Mouse (Mus musculus): ENCODE data around the gene Ptgr1. TPM values are rescaled to one million over a fixed set of nuclear protein-coding genes. Genes with fewer than 3 reads are reported as not detected.

Ptgr1 gene
- polyA plus RNA-seq, 1 experiment from 2014 or later = 14.1 TPM

DNA sequence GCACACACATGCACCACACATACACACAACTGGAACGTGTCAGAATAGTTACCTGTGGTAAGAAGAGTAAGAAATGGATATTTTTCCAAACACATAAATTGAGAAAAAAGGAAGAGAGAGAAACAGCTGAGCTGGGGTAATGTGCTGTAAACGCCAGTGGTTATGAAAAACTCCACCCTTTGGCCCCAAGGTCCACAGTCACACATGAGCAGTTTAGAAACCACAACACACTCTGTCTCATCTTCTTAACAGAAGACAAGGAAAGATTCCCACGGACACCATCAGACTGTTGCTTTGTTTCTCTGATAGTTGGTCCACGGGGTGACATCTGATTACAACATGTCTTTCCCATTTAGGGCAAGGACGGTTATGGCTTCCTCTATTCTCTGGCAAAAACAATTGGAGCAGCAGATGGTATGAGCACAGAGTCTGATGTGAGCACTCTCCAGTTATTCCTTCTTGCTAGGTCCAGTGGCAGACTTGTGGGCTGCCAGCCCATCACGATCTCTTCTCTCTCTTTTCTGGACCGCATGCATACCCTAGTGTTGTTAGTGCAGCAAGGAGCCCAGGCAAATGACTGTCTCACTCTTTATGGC lies 2.5 kb upstream of the Ptgr1 start:
- Histone ChIP-seq H3K9me3 (replicated peaks) (no peaks in the 10 kb centered on the region), H3K36me3 (no peaks in the 10 kb centered on the region), H3K27ac (no peak overlapping the region), H3K27me3 (replicated peaks) (no peaks in the 10 kb centered on the region), H3K9ac (no peak overlapping the region), H3K4me3 (no peak overlapping the region), H3K4me2 (no peak overlapping the region), H3K4me1 (peaks cover 82% of the 10 kb centered on the region)
- no peak for ATAC-seq
- 55% methylated on average over 7 of the region's 7 CpGs for WGBS (ENCODE audit: insufficient replicate concordance)

DNA sequence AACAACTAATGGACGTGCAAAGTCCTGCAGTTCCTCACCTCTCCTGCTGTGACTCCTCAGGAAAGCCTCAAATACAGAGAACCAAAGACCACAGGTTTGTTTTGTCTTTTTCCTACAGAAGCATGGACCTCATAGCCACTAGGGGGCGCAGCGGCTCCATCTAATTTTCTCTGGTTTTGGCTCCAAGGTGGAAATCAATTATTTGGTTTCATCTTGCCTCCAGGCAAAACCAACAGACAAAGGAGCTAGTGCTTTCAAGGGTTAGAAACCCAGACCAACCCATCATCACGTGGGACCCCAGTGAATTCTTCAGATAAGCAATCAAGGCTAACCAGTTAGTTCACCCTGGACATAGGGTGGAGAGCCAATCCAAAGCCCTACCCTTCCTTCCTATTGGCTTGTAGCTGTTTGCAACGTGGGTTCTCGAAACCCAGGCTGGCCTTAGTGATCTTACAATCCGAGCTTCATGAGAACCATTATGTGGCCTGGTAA lies 1.7 kb downstream of the Ptgr1 start:
- 10% methylated on average over 7 of the region's 7 CpGs for WGBS (ENCODE audit: insufficient replicate concordance)
- no peak overlapping the region; the same call in 1 of the 2 replicates for H3K9ac ChIP-seq
- no peak overlapping the region for H3K4me3 ChIP-seq
- peak overlapping the region; percentile 45 for H3K4me2 ChIP-seq
- no peaks in the 10 kb centered on the region for H3K27me3 ChIP-seq (replicated peaks)
- H3K27ac ChIP-seq = no peak overlapping the region
- H3K4me1 ChIP-seq = peaks cover 46% of the 10 kb centered on the region
- peak; percentile 65 for ATAC-seq
- no peaks in the 10 kb centered on the region for H3K9me3 ChIP-seq (replicated peaks)
- H3K36me3 ChIP-seq = no peaks in the 10 kb centered on the region

DNA sequence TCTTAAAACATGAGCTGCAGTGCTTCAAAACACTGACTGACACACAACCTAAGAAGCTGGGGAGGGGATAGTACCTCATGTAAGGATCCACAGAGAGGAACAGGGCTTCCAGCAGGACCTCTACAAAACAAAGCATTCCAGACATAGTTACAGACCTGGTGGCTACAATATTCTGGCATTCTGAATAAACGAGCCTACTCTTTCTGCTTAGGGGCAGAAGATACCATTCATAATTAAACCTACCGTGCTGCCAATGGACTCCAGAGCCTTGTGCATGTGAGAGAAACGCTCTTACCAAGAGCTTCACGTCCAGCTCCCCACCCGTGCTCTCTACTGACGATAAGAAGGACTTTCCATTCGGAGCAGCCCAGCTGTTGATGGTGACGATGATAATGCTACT lies 4.1 kb downstream of the Ptgr1 start:
- no peak overlapping the region for H3K4me3 ChIP-seq
- no peaks in the 10 kb centered on the region for H3K27me3 ChIP-seq (replicated peaks)
- H3K36me3 ChIP-seq = no peaks in the 10 kb centered on the region
- no peak overlapping the region for H3K9ac ChIP-seq
- H3K27ac ChIP-seq = no peak overlapping the region
- peaks cover 31% of the 10 kb centered on the region for H3K4me1 ChIP-seq
- H3K4me2 ChIP-seq = no peak overlapping the region
- 77% methylated on average over 8 of the region's 8 CpGs for WGBS (ENCODE audit: insufficient replicate concordance)
- no peaks in the 10 kb centered on the region for H3K9me3 ChIP-seq (replicated peaks)
- ATAC-seq = no peak

DNA sequence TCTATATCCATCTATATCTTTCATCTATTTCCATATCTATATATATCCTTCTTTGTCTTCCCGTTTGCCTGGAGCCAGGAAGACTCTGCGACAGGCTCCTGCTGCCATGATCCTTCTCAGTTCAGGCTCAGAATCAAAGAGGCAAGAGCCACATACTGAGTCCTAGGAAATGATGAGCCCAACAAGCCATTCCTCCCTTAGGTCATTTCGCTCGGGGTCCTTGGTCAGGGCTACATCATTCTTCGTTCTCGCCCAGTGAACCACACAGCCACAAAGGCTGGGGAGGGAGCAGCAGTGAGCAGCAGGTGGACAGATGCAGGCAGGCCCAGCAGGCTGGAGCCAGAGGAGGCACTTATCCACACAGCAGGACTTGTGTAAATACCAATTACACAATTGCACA lies 5.5 kb downstream of the Ptgr1 start:
- Histone ChIP-seq H3K36me3 (no peaks in the 10 kb centered on the region), H3K9ac (no peak overlapping the region), H3K4me1 (peaks cover 17% of the 10 kb centered on the region), H3K4me3 (no peak overlapping the region), H3K27ac (no peak overlapping the region), H3K27me3 (replicated peaks) (no peaks in the 10 kb centered on the region), H3K9me3 (replicated peaks) (no peaks in the 10 kb centered on the region), H3K4me2 (no peak overlapping the region)
- ATAC-seq = no peak
- WGBS (ENCODE audit: insufficient replicate concordance) = 80% methylated on average over 6 of the region's 6 CpGs

DNA sequence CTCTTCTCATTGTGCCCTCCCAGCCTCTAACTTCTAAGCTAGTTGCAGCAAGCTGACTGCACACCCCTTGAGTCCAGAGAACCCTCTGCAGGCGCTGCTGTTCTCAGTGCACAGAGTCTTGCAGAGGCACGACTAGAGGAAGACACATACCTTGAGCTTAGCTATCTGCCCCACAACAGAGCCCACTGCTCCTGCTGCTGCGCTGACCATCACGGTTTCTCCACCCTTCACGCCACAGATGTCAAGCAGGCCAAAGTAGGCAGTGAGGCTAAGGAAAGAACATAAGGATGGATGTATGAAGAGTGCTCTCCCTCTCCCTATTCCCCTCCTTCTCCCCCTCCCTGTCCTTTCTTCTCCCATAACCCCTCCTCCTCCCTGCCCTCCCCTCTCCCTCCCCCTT lies 11.2 kb downstream of the Ptgr1 start:
- H3K27ac ChIP-seq = no peak overlapping the region
- peaks cover 15% of the 10 kb centered on the region for H3K36me3 ChIP-seq
- ATAC-seq = no peak
- no peak overlapping the region for H3K9ac ChIP-seq
- H3K9me3 ChIP-seq (replicated peaks) = no peaks in the 10 kb centered on the region
- H3K4me2 ChIP-seq = no peak overlapping the region
- no peaks in the 10 kb centered on the region for H3K27me3 ChIP-seq (replicated peaks)
- WGBS (ENCODE audit: insufficient replicate concordance) = 78% methylated on average over 5 of the region's 5 CpGs
- peaks cover 13% of the 10 kb centered on the region for H3K4me1 ChIP-seq
- H3K4me3 ChIP-seq = no peak overlapping the region

DNA sequence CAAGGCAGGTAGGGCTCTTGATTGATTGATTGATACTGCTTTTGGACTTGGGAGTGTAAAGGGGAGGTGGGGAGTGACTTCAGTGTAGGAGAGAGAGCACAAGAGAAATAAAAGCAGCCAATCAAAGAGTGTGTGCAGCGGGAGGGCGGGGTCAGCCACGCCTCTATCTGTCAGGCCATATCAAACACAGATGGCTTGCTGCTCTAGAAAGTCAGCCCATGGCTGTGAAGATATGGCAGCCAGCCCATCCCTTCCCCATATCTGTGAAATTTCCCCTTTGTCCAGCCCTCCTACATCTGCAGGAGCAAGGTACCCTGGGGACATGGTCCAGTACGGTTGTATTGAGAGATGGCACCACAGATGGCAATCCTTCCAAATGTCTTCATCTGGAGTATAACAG lies 16.2 kb downstream of the Ptgr1 start:
- WGBS (ENCODE audit: insufficient replicate concordance) = 52% methylated on average over 4 of the region's 4 CpGs
- peak; percentile 97 for ATAC-seq
- H3K27ac ChIP-seq = peak overlapping the region; percentile 45; the same call in 1 of the 2 replicates

DNA sequence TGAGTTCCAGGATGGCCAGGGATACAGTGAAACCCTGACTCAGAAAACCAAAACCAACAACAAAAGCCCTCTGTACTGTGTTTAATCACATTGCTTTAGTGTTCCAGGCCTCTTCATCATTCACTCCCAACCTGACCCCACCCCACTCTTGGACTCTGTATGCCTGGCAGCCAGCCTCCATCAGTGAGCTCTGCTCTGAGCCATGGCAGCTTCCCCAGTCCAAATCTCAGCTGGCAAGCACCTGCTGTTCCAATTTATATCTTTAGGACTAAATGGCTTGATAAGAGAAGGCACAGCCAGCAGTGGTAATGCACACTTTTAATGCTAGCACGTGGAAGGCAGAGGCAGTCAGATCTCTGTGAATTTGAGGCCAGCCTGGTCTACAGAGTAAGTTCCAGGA lies 21.8 kb downstream of the Ptgr1 start:
- Histone ChIP-seq H3K9me3 (replicated peaks) (no peaks in the 10 kb centered on the region), H3K4me2 (no peak overlapping the region), H3K36me3 (no peaks in the 10 kb centered on the region), H3K27ac (no peak overlapping the region), H3K9ac (no peak overlapping the region), H3K4me3 (no peak overlapping the region), H3K4me1 (peaks cover 3% of the 10 kb centered on the region), H3K27me3 (replicated peaks) (no peaks in the 10 kb centered on the region)
- ATAC-seq = no peak
- WGBS (ENCODE audit: insufficient replicate concordance) = 56% methylated on average over 1 of the region's 1 CpGs

More for the DNA sequence above, 16.2 kb downstream of the Ptgr1 start:
- Histone ChIP-seq H3K27me3 (replicated peaks) (no peaks in the 10 kb centered on the region), H3K36me3 (peaks cover 14% of the 10 kb centered on the region), H3K4me2 (peak overlapping the region; percentile 48), H3K4me3 (0 out of 2 replicates have a peak overlapping the region, but pooled peaks have one; percentile 9), H3K9me3 (replicated peaks) (no peaks in the 10 kb centered on the region), H3K9ac (no peak overlapping the region; the same call in 1 of the 2 replicates), H3K4me1 (peaks cover 21% of the 10 kb centered on the region)

DNA sequence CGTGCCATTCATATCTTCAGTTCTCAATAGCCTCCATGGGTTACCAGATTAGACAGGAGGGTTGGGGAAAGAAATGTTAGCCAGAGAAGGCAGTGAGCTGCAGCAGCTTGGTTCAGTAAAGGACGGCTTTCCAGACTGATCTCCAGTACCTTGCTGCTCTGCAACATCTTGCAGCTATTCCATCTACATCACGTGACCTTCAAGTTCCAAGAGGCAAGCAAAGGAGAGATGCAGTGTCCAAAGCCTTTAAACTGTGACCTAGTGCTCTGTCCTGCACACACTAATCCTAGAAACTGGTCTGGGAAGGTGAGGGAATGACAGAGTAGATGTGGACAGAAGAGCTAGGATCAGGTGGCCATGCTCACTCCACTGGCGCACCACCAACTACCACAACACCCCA lies 23.6 kb downstream of the Ptgr1 start:
- H3K9ac ChIP-seq = no peak overlapping the region
- H3K27me3 ChIP-seq (replicated peaks) = no peaks in the 10 kb centered on the region
- H3K9me3 ChIP-seq (replicated peaks) = no peaks in the 10 kb centered on the region
- H3K27ac ChIP-seq = no peak overlapping the region
- no peaks in the 10 kb centered on the region for H3K36me3 ChIP-seq
- WGBS (ENCODE audit: insufficient replicate concordance) = 71% methylated on average over 4 of the region's 4 CpGs
- H3K4me3 ChIP-seq = no peak overlapping the region
- no peak for ATAC-seq
- H3K4me2 ChIP-seq = no peak overlapping the region
- no peaks in the 10 kb centered on the region for H3K4me1 ChIP-seq

DNA sequence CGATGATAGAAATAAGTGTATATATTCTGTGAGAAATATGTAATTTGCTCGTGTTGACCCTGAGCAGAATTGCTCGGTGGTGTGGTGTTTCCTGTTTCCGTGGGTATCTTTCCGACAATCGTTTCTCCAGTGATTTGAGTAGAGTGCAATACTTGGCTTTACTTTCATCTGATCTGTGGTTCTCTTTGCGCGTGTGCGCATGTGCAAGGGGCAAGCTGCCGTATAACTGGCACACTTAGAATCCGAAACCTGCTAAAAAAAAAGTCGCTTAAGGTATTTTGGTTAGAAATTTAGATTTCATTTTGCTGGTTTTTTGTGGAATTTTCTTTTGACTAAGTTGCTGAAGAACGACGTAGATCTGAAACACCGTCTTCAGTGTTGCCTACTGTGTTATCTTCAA lies 25.2 kb downstream of the Ptgr1 start:
- 0 out of 2 replicates have a peak, but pooled peaks cover 3% of the 10 kb centered on the region for H3K27me3 ChIP-seq (replicated peaks)
- 80% methylated on average over 15 of the region's 15 CpGs for WGBS (ENCODE audit: insufficient replicate concordance)

DNA sequence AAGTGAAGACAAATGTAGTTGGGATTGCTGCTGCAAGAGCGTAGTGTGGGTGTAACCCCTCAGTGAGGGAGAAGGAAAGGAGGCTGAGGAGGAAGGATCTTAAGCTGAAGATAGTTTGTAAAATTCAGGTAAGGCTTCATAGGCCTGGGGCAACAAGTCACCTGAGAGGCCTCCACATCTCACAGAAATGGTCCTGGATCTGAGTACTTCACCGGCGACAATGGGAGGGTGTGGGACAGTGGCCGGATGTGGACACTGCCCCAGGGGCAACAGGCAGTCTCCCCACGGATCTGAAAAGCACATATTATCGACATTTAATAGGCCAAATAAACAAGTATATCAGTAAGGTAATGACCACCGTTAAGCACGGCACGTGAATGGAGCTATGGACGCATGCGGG lies 34.3 kb downstream of the Ptgr1 start:
- H3K9ac ChIP-seq = no peak overlapping the region
- no peaks in the 10 kb centered on the region for H3K4me1 ChIP-seq
- H3K36me3 ChIP-seq = no peaks in the 10 kb centered on the region
- no peak overlapping the region for H3K4me3 ChIP-seq
- ATAC-seq = no peak
- H3K27ac ChIP-seq = no peak overlapping the region
- 81% methylated on average over 11 of the region's 11 CpGs for WGBS (ENCODE audit: insufficient replicate concordance)
- 0 out of 2 replicates have a peak, but pooled peaks cover 1% of the 10 kb centered on the region for H3K27me3 ChIP-seq (replicated peaks)
- no peak overlapping the region for H3K4me2 ChIP-seq
- no peaks in the 10 kb centered on the region for H3K9me3 ChIP-seq (replicated peaks)

More for the DNA sequence above, 25.2 kb downstream of the Ptgr1 start:
- Histone ChIP-seq H3K9me3 (replicated peaks) (no peaks in the 10 kb centered on the region), H3K4me3 (no peak overlapping the region), H3K9ac (no peak overlapping the region), H3K4me1 (no peaks in the 10 kb centered on the region), H3K27ac (no peak overlapping the region), H3K4me2 (no peak overlapping the region), H3K36me3 (no peaks in the 10 kb centered on the region)
- ATAC-seq = no peak

DNA sequence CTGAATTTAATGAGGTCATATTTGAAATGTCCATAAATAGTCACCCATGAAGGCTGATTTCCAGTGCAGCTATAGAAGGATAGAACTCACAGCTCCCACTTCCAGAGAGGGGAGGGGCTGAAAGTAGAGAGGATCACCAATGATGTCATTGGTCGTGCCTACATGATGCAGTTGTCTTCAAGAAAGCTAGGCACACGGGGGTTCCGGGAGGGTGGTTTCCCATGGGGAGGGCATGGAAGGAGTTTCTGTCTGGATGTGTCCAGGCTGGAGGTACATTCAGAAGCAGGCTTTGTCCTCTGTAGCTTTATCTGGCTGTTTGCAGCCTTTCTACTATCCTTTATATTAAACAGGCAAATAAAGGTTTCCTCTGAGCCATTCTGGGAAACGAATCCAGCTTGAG lies 38.5 kb downstream of the Ptgr1 start:
- no peak overlapping the region for H3K27ac ChIP-seq
- H3K9ac ChIP-seq = no peak overlapping the region
- no peak overlapping the region for H3K4me3 ChIP-seq
- no peaks in the 10 kb centered on the region for H3K36me3 ChIP-seq
- no peak for ATAC-seq
- no peak overlapping the region for H3K4me2 ChIP-seq
- peaks cover 6% of the 10 kb centered on the region for H3K4me1 ChIP-seq
- H3K27me3 ChIP-seq (replicated peaks) = peaks cover 31% of the 10 kb centered on the region
- H3K9me3 ChIP-seq (replicated peaks) = no peaks in the 10 kb centered on the region
- WGBS (ENCODE audit: insufficient replicate concordance) = 67% methylated on average over 4 of the region's 4 CpGs

DNA sequence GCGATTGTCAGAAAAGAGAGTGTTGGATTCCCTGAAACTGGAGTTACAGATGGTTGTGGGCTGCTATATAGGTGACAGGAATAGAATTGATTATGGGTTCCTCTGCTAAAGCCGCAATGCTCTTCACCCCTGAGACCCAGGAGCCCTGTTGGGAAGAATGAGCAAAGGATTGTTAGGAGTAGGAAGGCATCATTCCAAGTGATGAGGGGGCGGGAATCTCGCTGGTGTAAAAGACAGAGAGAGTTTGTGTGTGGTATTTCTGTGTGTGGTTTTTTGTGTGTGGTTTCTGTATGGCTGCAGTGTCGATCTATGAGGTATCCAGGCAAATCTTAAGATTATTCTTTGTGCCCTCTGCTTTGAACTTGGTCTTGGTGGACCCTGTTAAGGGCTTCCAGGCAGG lies 42.2 kb downstream of the Ptgr1 start:
- Histone ChIP-seq H3K27me3 (replicated peaks) (peaks cover 43% of the 10 kb centered on the region), H3K4me1 (peaks cover 9% of the 10 kb centered on the region), H3K4me2 (no peak overlapping the region; the same call in 1 of the 2 replicates), H3K4me3 (no peak overlapping the region), H3K9me3 (replicated peaks) (no peaks in the 10 kb centered on the region), H3K36me3 (no peaks in the 10 kb centered on the region), H3K27ac (no peak overlapping the region), H3K9ac (no peak overlapping the region)
- 39% methylated on average over 5 of the region's 5 CpGs for WGBS (ENCODE audit: insufficient replicate concordance)
- no peak for ATAC-seq

DNA sequence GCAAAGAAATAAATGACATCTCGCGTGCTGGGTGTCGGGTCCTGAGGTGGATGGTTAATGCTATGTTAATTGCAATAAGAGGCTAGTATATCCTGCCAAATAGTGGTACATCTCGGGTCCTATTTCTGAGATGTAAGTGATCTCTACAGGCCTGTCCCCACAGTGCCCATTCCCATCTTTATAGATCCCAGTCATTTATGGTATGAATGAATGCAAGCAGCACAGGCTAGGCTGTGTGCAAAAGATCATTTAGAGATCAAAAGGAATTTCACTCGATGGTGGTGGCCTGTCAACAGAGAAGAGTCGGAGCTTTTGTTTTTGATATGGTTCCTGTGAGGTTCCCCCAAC lies 42.7 kb downstream of the Ptgr1 start:
- H3K4me1 ChIP-seq = peaks cover 9% of the 10 kb centered on the region
- WGBS (ENCODE audit: insufficient replicate concordance) = 12% methylated on average over 6 of the region's 6 CpGs
- no peak for ATAC-seq
- H3K27me3 ChIP-seq (replicated peaks) = peaks cover 43% of the 10 kb centered on the region
- H3K4me2 ChIP-seq = peak overlapping the region; percentile 88
- H3K9me3 ChIP-seq (replicated peaks) = no peaks in the 10 kb centered on the region
- peak overlapping the region; percentile 65 for H3K4me3 ChIP-seq
- no peaks in the 10 kb centered on the region for H3K36me3 ChIP-seq
- peak overlapping the region; percentile 52; the same call in 1 of the 2 replicates for H3K9ac ChIP-seq
- no peak overlapping the region for H3K27ac ChIP-seq
